Mouse (Mus musculus): ENCODE measurements at regions not wholly inside any gene's neighbourhood (a gene's known extent, or its start where the extent isn't known, plus 50 kb on each side); places are given as distances from the start of the nearest gene placed in this dataset.
"Not testable (repeated sequence)": the region's sequence is repeated elsewhere in the genome, so short reads cannot be mapped to it uniquely, and the experiment has no call there.

DNA sequence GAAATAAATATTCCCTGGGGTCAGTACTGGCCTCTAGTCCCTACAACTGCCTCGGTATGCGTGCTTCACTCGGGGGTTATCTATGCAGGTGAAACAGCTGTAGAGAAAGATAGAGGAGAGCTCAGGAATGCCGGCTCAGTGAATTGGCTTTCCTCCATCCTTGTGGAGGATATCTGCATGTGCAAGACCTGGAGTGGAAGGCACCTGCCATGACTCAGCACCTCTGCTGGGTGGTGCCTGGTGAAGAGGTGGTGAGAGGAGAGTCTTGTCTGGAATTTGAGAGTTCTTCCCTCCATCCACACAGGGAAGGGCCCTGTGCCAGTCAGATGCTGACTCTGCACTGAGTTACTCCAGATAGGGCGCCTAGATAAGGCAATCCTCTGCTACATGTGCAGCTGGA lies 152.4 kb upstream of the Bcor start:
- ATAC-seq (replicated peaks; ENCODE audit: extremely low read depth, insufficient read depth, low FRiP score): peak; percentile 28; the same call in 1 of the 2 replicates
- Histone ChIP-seq H3K27me3 (ENCODE audit: control insufficient read depth, insufficient read depth, low read length) (0 out of 2 replicates have a peak, but pooled peaks cover 2% of the 10 kb centered on the region), H3K27ac (ENCODE audit: low read length) (no peak overlapping the region), H3K9ac (ENCODE audit: low read length) (no peak overlapping the region), H3K4me1 (ENCODE audit: control insufficient read depth, insufficient read depth, low read length) (peaks cover 2% of the 10 kb centered on the region; the same call in 1 of the 2 replicates), H3K4me3 (ENCODE audit: low read length) (no peak overlapping the region), H3K9me3 (replicated peaks; ENCODE audit: control insufficient read depth, low read length) (peaks cover 4% of the 10 kb centered on the region; the same call in 1 of the 2 replicates), H3K36me3 (ENCODE audit: control insufficient read depth, insufficient read depth) (no peaks in the 10 kb centered on the region), H3K4me2 (ENCODE audit: low read depth, low read length) (no peak overlapping the region)
- WGBS: 41% methylated on average over 5 of the region's 5 CpGs

DNA sequence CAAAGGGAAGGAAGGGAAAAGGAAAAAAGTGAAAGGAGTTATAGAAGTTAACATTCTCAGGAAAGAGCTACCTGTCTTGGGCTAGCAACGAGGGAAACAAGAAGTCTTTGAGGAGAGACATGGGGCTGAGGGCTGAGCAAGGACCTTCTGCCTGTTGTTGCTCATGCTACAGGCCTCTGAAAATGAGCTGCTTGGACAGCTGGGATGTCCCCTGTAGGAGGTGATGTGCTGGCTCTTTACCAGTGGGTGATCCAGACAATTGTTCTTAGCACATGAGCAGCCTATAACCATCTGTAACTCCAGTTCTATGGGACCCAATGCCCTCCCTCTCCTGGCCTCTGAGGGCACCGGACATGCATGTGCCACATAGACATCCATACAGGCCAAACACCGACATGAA lies 155.5 kb upstream of the Bcor start:
- WGBS: 79% methylated on average over 3 of the region's 3 CpGs

DNA sequence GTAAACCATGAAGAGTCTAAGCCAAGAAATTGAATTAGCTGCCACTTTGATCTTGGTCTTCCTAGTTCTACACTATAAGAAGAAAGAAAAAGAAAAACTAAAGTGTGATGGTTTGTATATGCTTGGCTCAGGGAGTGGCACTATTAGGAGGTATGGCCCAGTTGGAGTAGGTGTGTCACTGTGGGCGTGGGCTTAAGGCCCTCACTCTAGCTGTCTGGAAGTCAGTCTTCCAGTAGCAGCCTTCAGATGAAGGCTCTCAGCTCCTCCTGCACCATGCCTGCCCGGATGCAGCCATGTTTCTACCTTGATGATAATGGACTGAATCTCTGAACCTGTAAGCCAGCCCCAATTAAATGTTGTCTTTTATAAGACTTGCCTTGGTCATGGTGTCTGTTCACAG lies 157.3 kb upstream of the Bcor start:
- H3K27ac ChIP-seq (ENCODE audit: low read length); H3K36me3 ChIP-seq (ENCODE audit: control insufficient read depth, insufficient read depth); H3K9me3 ChIP-seq (replicated peaks; ENCODE audit: control insufficient read depth, low read length); ATAC-seq (replicated peaks; ENCODE audit: extremely low read depth, insufficient read depth, low FRiP score); H3K4me1 ChIP-seq (ENCODE audit: control insufficient read depth, insufficient read depth, low read length); H3K9ac ChIP-seq (ENCODE audit: low read length); H3K27me3 ChIP-seq (ENCODE audit: control insufficient read depth, insufficient read depth, low read length); H3K4me3 ChIP-seq (ENCODE audit: low read length); H3K4me2 ChIP-seq (ENCODE audit: low read depth, low read length): not testable (repeated sequence)
- 71% methylated on average over 2 of the region's 2 CpGs for WGBS

More for the DNA sequence above, 155.5 kb upstream of the Bcor start:
- Histone ChIP-seq H3K36me3 (ENCODE audit: control insufficient read depth, insufficient read depth) (no peaks in the 10 kb centered on the region), H3K9ac (ENCODE audit: low read length) (no peak overlapping the region), H3K27me3 (ENCODE audit: control insufficient read depth, insufficient read depth, low read length) (0 out of 2 replicates have a peak, but pooled peaks cover 2% of the 10 kb centered on the region), H3K4me2 (ENCODE audit: low read depth, low read length) (no peak overlapping the region), H3K27ac (ENCODE audit: low read length) (no peak overlapping the region), H3K4me3 (ENCODE audit: low read length) (no peak overlapping the region), H3K9me3 (replicated peaks; ENCODE audit: control insufficient read depth, low read length) (peaks cover 4% of the 10 kb centered on the region; the same call in 1 of the 2 replicates), H3K4me1 (ENCODE audit: control insufficient read depth, insufficient read depth, low read length) (peaks cover 2% of the 10 kb centered on the region; the same call in 1 of the 2 replicates)
- ATAC-seq (replicated peaks; ENCODE audit: extremely low read depth, insufficient read depth, low FRiP score): no peak

DNA sequence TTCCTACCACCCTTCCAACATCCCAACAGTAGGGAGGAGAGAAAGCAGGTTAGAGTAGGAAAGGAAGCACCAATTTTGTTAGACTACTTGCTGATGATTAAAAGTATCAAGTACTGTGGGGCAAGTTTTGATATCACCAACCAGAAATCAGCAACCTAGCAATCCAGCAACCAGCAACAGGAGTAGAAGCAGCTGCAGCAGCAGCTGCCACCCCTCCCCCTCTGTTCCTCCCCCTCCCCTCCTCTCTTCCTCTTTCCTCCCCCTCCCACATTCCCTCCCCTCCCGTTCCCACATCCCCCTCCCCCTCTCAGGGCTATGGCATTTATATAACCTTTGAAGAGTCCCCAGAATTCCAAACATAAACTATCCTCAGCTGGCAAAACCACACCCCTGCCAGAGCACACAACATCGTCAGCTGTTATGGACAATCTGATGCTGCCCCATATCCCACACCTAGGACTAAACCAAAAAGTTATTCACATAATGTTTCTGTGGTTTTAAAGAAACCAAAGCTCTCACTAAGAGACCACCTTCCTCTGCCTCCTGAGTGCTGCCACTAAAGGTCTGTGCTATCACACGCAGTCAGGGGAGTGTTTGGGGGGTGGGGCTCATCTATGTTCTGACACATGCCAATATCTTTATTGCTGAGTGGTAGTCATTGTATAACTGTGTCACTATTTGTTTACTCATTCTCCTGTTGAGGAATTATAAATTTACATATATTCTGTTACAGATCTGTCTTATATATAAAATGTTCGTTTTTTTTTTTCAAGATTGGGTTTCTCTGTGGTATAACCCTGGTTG lies 158.9 kb upstream of the Bcor start:
- H3K27me3 ChIP-seq (ENCODE audit: control insufficient read depth, insufficient read depth, low read length): no peaks in the 10 kb centered on the region
- H3K4me1 ChIP-seq (ENCODE audit: control insufficient read depth, insufficient read depth, low read length): no peaks in the 10 kb centered on the region
- no peak overlapping the region for H3K9ac ChIP-seq (ENCODE audit: low read length)
- H3K4me2 ChIP-seq (ENCODE audit: low read depth, low read length): no peak overlapping the region
- H3K36me3 ChIP-seq (ENCODE audit: control insufficient read depth, insufficient read depth): no peaks in the 10 kb centered on the region
- no peak overlapping the region for H3K27ac ChIP-seq (ENCODE audit: low read length)
- no peak for ATAC-seq (replicated peaks; ENCODE audit: extremely low read depth, insufficient read depth, low FRiP score)
- H3K4me3 ChIP-seq (ENCODE audit: low read length): no peak overlapping the region
- H3K9me3 ChIP-seq (replicated peaks; ENCODE audit: control insufficient read depth, low read length): peaks cover 4% of the 10 kb centered on the region; the same call in 1 of the 2 replicates
- 55% methylated on average over 3 of the region's 4 CpGs for WGBS

DNA sequence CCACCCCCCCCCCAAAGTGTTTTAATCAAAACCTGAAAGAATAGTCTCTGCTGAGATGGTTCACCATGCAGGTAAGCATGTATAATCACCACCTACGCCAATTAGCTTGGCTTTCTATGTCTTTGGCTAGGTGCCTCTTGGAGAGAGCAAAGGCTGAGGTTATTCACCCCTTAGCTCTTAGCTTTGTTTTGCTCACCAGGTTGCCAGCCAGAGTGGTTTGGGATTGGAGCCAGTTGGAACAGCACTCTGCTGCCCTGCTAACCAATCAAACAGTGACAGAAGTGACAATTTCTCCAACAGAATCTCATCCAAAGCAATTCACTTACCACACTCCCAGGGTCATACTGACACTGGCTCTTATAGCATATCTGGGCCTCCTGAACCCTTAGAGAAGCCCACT lies 162.3 kb upstream of the Bcor start:
- no peak for ATAC-seq (replicated peaks; ENCODE audit: extremely low read depth, insufficient read depth, low FRiP score)
- no peaks in the 10 kb centered on the region for H3K4me1 ChIP-seq (ENCODE audit: control insufficient read depth, insufficient read depth, low read length)
- no peak overlapping the region for H3K4me2 ChIP-seq (ENCODE audit: low read depth, low read length)
- H3K36me3 ChIP-seq (ENCODE audit: control insufficient read depth, insufficient read depth): no peaks in the 10 kb centered on the region
- H3K27me3 ChIP-seq (ENCODE audit: control insufficient read depth, insufficient read depth, low read length): peaks cover 2% of the 10 kb centered on the region; the same call in 1 of the 2 replicates
- H3K4me3 ChIP-seq (ENCODE audit: low read length): no peak overlapping the region
- no peaks in the 10 kb centered on the region for H3K9me3 ChIP-seq (replicated peaks; ENCODE audit: control insufficient read depth, low read length)
- H3K9ac ChIP-seq (ENCODE audit: low read length): no peak overlapping the region
- no peak overlapping the region for H3K27ac ChIP-seq (ENCODE audit: low read length)
- 74% methylated on average over 1 of the region's 1 CpGs for WGBS

DNA sequence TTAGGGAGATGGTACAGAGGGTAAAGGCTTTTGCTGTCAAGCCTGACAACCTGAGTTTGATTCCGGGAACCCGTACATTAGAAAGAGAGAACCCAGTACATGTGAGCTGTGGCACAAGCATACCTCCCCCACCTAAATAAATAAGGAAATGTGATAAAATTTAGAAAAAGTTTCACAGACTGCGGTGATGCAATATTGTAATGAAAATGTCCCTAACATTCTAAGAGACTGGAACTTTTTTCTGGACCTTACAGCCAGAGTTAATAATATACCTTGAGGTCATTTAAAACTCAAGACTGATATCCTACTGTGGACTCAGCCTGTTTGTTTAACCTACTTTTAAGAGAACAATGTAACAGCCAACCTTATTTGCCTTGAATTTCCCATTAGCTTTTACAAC lies 163.1 kb upstream of the Bcor start:
- no peak overlapping the region for H3K4me2 ChIP-seq (ENCODE audit: low read depth, low read length)
- no peaks in the 10 kb centered on the region for H3K4me1 ChIP-seq (ENCODE audit: control insufficient read depth, insufficient read depth, low read length)
- 77% methylated on average over 3 of the region's 3 CpGs for WGBS
- no peak for ATAC-seq (replicated peaks; ENCODE audit: extremely low read depth, insufficient read depth, low FRiP score)
- H3K27me3 ChIP-seq (ENCODE audit: control insufficient read depth, insufficient read depth, low read length): peaks cover 2% of the 10 kb centered on the region; the same call in 1 of the 2 replicates
- H3K9ac ChIP-seq (ENCODE audit: low read length): no peak overlapping the region
- H3K9me3 ChIP-seq (replicated peaks; ENCODE audit: control insufficient read depth, low read length): no peaks in the 10 kb centered on the region
- no peak overlapping the region for H3K4me3 ChIP-seq (ENCODE audit: low read length)
- H3K36me3 ChIP-seq (ENCODE audit: control insufficient read depth, insufficient read depth): no peaks in the 10 kb centered on the region
- no peak overlapping the region for H3K27ac ChIP-seq (ENCODE audit: low read length)

DNA sequence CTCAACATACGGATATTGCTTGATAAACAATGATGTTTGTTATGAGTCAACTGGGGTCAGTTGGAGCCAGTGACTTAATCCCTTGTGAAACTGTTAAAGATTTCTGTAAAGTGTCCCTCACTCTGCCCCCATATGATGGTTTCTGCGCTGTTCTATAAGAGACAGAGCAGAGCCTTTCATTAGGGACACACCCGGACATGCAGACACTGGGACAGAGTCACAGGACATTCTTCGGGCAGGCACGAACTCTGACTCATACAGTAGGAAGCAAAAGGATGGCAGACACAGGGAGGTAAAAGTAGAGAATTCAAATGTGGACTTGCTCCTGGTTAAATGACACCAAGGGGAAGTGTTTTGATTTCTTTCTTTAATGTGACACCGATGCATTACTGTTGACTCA lies 163.7 kb upstream of the Bcor start:
- WGBS: 66% methylated on average over 6 of the region's 6 CpGs
- no peak for ATAC-seq (replicated peaks; ENCODE audit: extremely low read depth, insufficient read depth, low FRiP score)
- Histone ChIP-seq H3K4me2 (ENCODE audit: low read depth, low read length) (no peak overlapping the region), H3K27ac (ENCODE audit: low read length) (no peak overlapping the region), H3K27me3 (ENCODE audit: control insufficient read depth, insufficient read depth, low read length) (peaks cover 2% of the 10 kb centered on the region; the same call in 1 of the 2 replicates), H3K4me1 (ENCODE audit: control insufficient read depth, insufficient read depth, low read length) (no peaks in the 10 kb centered on the region), H3K4me3 (ENCODE audit: low read length) (no peak overlapping the region), H3K9me3 (replicated peaks; ENCODE audit: control insufficient read depth, low read length) (no peaks in the 10 kb centered on the region), H3K36me3 (ENCODE audit: control insufficient read depth, insufficient read depth) (no peaks in the 10 kb centered on the region), H3K9ac (ENCODE audit: low read length) (no peak overlapping the region)

DNA sequence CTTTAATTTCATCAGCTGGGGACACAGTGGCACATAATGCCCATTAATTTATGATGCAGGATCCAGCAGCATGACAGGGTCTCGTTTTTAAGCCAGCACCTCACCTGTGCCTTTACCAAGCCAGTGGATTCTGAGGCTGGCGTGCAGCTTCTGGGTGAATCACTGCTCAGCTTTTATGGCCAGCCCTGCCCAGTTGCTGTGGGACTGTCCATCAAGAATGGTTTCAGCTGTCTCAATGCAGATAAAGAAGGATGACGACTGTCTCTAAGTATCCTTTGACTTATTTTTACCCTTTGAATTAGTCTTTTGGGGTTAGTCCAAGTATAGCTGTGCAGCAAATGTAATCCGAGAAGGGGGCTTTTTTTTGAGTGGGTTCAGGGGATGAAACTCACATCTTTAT lies 167.3 kb upstream of the Bcor start:
- 56% methylated on average over 4 of the region's 4 CpGs for WGBS
- H3K9ac ChIP-seq (ENCODE audit: low read length): no peak overlapping the region
- H3K9me3 ChIP-seq (replicated peaks; ENCODE audit: control insufficient read depth, low read length): no peaks in the 10 kb centered on the region
- H3K27ac ChIP-seq (ENCODE audit: low read length): no peak overlapping the region
- H3K27me3 ChIP-seq (ENCODE audit: control insufficient read depth, insufficient read depth, low read length): peaks cover 2% of the 10 kb centered on the region; the same call in 1 of the 2 replicates
- H3K4me1 ChIP-seq (ENCODE audit: control insufficient read depth, insufficient read depth, low read length): no peaks in the 10 kb centered on the region
- H3K36me3 ChIP-seq (ENCODE audit: control insufficient read depth, insufficient read depth): no peaks in the 10 kb centered on the region
- ATAC-seq (replicated peaks; ENCODE audit: extremely low read depth, insufficient read depth, low FRiP score): no peak
- no peak overlapping the region for H3K4me3 ChIP-seq (ENCODE audit: low read length)
- H3K4me2 ChIP-seq (ENCODE audit: low read depth, low read length): no peak overlapping the region

DNA sequence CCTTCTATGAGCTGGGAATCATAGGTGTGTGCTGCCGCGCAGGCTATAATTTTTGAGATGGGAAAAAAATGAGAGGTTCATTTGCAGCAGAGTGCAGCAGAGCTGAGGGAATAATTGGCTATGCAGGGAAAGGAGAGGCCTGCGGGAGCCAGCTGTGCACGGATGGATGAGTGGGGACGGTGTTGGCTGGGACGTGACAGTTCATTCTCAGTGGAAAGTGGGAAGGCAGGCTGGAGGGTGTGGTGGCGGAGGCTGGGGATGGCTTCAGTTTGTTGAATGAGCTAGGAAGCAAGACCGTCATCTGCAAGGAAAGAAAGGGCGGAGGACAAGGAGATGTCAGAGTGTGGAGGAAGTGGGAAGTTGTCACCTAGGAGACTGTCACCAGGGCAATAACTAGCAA lies 180.4 kb upstream of the Bcor start:
- no peak for ATAC-seq (replicated peaks; ENCODE audit: extremely low read depth, insufficient read depth, low FRiP score)
- H3K4me2 ChIP-seq (ENCODE audit: low read depth, low read length): no peak overlapping the region
- no peak overlapping the region for H3K9ac ChIP-seq (ENCODE audit: low read length)
- WGBS: 88% methylated on average over 9 of the region's 9 CpGs
- H3K4me3 ChIP-seq (ENCODE audit: low read length): no peak overlapping the region
- no peaks in the 10 kb centered on the region for H3K9me3 ChIP-seq (replicated peaks; ENCODE audit: control insufficient read depth, low read length)
- no peaks in the 10 kb centered on the region; the same call in 1 of the 2 replicates for H3K27me3 ChIP-seq (ENCODE audit: control insufficient read depth, insufficient read depth, low read length)
- H3K27ac ChIP-seq (ENCODE audit: low read length): no peak overlapping the region
- H3K36me3 ChIP-seq (ENCODE audit: control insufficient read depth, insufficient read depth): no peaks in the 10 kb centered on the region
- H3K4me1 ChIP-seq (ENCODE audit: control insufficient read depth, insufficient read depth, low read length): no peaks in the 10 kb centered on the region
